ENCODE assay signal across 26 mouse cellular contexts in genomic region chr1:155645816-155646215, GRCm38 (mm10).
DNase-seq lines count a peak whose midpoint lies in the region; ATAC-seq and TF ChIP-seq lines count a peak whose summit lies in the region.
"Had no signal": no experiment of that assay in that cellular context is flagged by ENCODE, and none has a peak within 500 bp of the region (broad histone marks: within the 10 kb centered on the region; RNA-seq: fewer than 3 reads in every experiment).

No protein-coding gene starts in this region.

- peaks cover 11% of the 10 kb centered on the region for H3K4me1 ChIP-seq in midbrain, embryonic 11.5 days (ENCODE audit: control insufficient read depth, insufficient read depth, low read length)
- peaks cover 7% of the 10 kb centered on the region; the same call in 1 of the 2 replicates for H3K4me1 ChIP-seq in midbrain, embryonic 15.5 days
- H3K4me1 ChIP-seq: liver, embryonic 12.5 days; neural tube, embryonic 12.5 days had no signal

- no peaks in the 10 kb centered on the region for H3K9me3 ChIP-seq in midbrain, embryonic 11.5 days (ENCODE audit: control insufficient read depth, low read length)
- H3K9me3 ChIP-seq in midbrain, embryonic 15.5 days: no peaks in the 10 kb centered on the region
- H3K9me3 ChIP-seq: forebrain, embryonic 10.5 days; heart, embryonic 15.5 days; limb, embryonic 13.5 days; liver, embryonic 12.5 days; midbrain, embryonic 13.5 days; neural tube, embryonic 12.5 days had no signal

- no peak for DNase-seq in frontal cortex, postnatal 10 days (ENCODE audit: low spot score in 2 of 2)
- no peak for DNase-seq in layer of hippocampus, adult 2 months (ENCODE audit: low spot score in 2 of 2)
- no peak for DNase-seq in layer of hippocampus, adult 11-12 months (ENCODE audit: low spot score)
- DNase-seq in midbrain, embryonic 11.5 days (ENCODE audit: low spot score, missing footprints): peak; percentile 81
- peak; percentile 26 for DNase-seq in telencephalon, adult 2 months (ENCODE audit: low read depth, low spot score)
- DNase-seq: cerebellum, adult 18-20 months; cerebellum, postnatal 14 days; gastrocnemius, postnatal 10 days; heart, postnatal 36 days; kidney, adult 2 months; layer of hippocampus, postnatal 36 days; lung, adult 18-20 months; lung, postnatal 14 days had no signal

- H3K9ac ChIP-seq in midbrain, embryonic 11.5 days (ENCODE audit: low read length): no peak overlapping the region
- no peak overlapping the region for H3K9ac ChIP-seq in midbrain, embryonic 15.5 days
- H3K9ac ChIP-seq: heart, embryonic 15.5 days; hindbrain, embryonic 14.5 days; limb, embryonic 13.5 days; liver, embryonic 12.5 days; midbrain, embryonic 13.5 days; neural tube, embryonic 12.5 days had no signal

- no peak for TF ChIP-seq CTCF in layer of hippocampus, adult 2 months (conservative IDR thresholded peaks at IDR 0.05)

- peak; percentile 86 for ATAC-seq in frontal cortex, adult (ENCODE audit: low TSS enrichment)
- no peak for ATAC-seq in midbrain, embryonic 11.5 days (ENCODE audit: low FRiP score)
- no peak for ATAC-seq in midbrain, embryonic 15.5 days (replicated peaks)
- ATAC-seq: activated CD4-positive, CD25-positive, alpha-beta regulatory T cell, adult 4 months; forebrain, embryonic 16.5 days; liver, embryonic 12.5 days had no signal

- 84% methylated on average over 5 of the region's 5 CpGs for WGBS in midbrain, embryonic 11.5 days
- WGBS in midbrain, embryonic 15.5 days: 76% methylated on average over 5 of the region's 5 CpGs

- H3K4me3 ChIP-seq in layer of hippocampus, adult 2 months: no peak overlapping the region
- no peak overlapping the region for H3K4me3 ChIP-seq in midbrain, embryonic 11.5 days (ENCODE audit: low read depth, low read length)
- no peak overlapping the region for H3K4me3 ChIP-seq in midbrain, embryonic 15.5 days
- H3K4me3 ChIP-seq: forebrain, embryonic 10.5 days; heart, embryonic 15.5 days; limb, embryonic 13.5 days; liver, embryonic 12.5 days; midbrain, embryonic 13.5 days; neural tube, embryonic 12.5 days had no signal

- peak overlapping the region; percentile 9; the same call in 1 of the 2 replicates for H3K27ac ChIP-seq in layer of hippocampus, adult 2 months
- no peak overlapping the region for H3K27ac ChIP-seq in midbrain, embryonic 11.5 days (ENCODE audit: low read depth, low read length)
- no peak overlapping the region for H3K27ac ChIP-seq in midbrain, embryonic 15.5 days
- H3K27ac ChIP-seq: forebrain, embryonic 10.5 days; heart, embryonic 15.5 days; hindbrain, embryonic 14.5 days; kidney, postnatal 0 days; limb, embryonic 13.5 days; liver, embryonic 12.5 days; midbrain, embryonic 13.5 days; neural tube, embryonic 12.5 days; stomach, postnatal 0 days had no signal

- no peaks in the 10 kb centered on the region for H3K36me3 ChIP-seq in midbrain, embryonic 11.5 days (ENCODE audit: control insufficient read depth, insufficient read depth, low read length)
- no peaks in the 10 kb centered on the region for H3K36me3 ChIP-seq in midbrain, embryonic 15.5 days (replicated peaks)
- H3K36me3 ChIP-seq: forebrain, embryonic 10.5 days; heart, embryonic 15.5 days; limb, embryonic 13.5 days; liver, embryonic 12.5 days; midbrain, embryonic 13.5 days; neural tube, embryonic 12.5 days had no signal

- H3K4me2 ChIP-seq in midbrain, embryonic 11.5 days: no peak overlapping the region
- no peak overlapping the region for H3K4me2 ChIP-seq in midbrain, embryonic 15.5 days
- H3K4me2 ChIP-seq: hindbrain, embryonic 14.5 days; limb, embryonic 13.5 days; liver, embryonic 12.5 days; midbrain, embryonic 13.5 days; neural tube, embryonic 12.5 days had no signal

- H3K27me3 ChIP-seq in midbrain, embryonic 11.5 days (ENCODE audit: control insufficient read depth, insufficient read depth, low read length): no peaks in the 10 kb centered on the region
- H3K27me3 ChIP-seq in midbrain, embryonic 15.5 days (replicated peaks): 0 out of 2 replicates have a peak, but pooled peaks cover 3% of the 10 kb centered on the region
- H3K27me3 ChIP-seq: heart, embryonic 15.5 days; limb, embryonic 13.5 days; liver, embryonic 12.5 days; midbrain, embryonic 13.5 days; neural tube, embryonic 12.5 days had no signal

Comparison
In these comparisons a context has a peak if more than half of its experiments do, and no peak if none do; other contexts are left out.
1. DNase-seq: peak in midbrain, embryonic 11.5 days (single experiment) and telencephalon, adult 2 months (single experiment); none in frontal cortex, postnatal 10 days (0 of 2), layer of hippocampus, adult 2 months (0 of 2) and layer of hippocampus, adult 11-12 months (single experiment).